In genomic region chr8:96552512-96552911, GRCm38 (mm10) we compare ENCODE assay signal across 19 mouse cellular contexts.
DNase-seq lines count a peak whose midpoint lies in the region; ATAC-seq lines count a peak whose summit lies in the region.
"Had no signal": no experiment of that assay in that cellular context is flagged by ENCODE, and none has a peak within 500 bp of the region (broad histone marks: within the 10 kb centered on the region; RNA-seq: fewer than 3 reads in every experiment).

No protein-coding gene starts in this region.

- H3K4me1 ChIP-seq in forebrain, embryonic 11.5 days (replicated peaks; ENCODE audit: control insufficient read depth, insufficient read depth, low read length) = no peaks in the 10 kb centered on the region
- H3K4me1 ChIP-seq: embryonic facial prominence, embryonic 13.5 days; forebrain, embryonic 13.5 days had no signal

- DNase-seq in CD4-positive, CD25-positive, alpha-beta regulatory T cell, adult 2 months (ENCODE audit: low read depth, low spot score) = peak; percentile 7
- peak; percentile 76 for DNase-seq in 416B (ENCODE audit: low read depth)
- DNase-seq in naive thymus-derived CD4-positive, alpha-beta T cell, adult 2 months (ENCODE audit: low read depth) = peak; percentile 30
- DNase-seq in forebrain, embryonic 11.5 days (ENCODE audit: low spot score) = no peak
- no peak for DNase-seq in kidney, adult 9 months
- DNase-seq: adrenal gland, postnatal 10 days; cerebellum, adult 11 months; cerebellum, adult 8-10 months; cerebellum, postnatal 14 days; forebrain, postnatal 0 days; gastrocnemius, postnatal 14 days had no signal

- no peaks in the 10 kb centered on the region for H3K36me3 ChIP-seq in forebrain, embryonic 11.5 days (ENCODE audit: control insufficient read depth, insufficient read depth, low read length)
- H3K36me3 ChIP-seq: embryonic facial prominence, embryonic 13.5 days; G1E; heart, embryonic 12.5 days had no signal

- no peak for ATAC-seq in CD4-positive, CD25-positive, alpha-beta regulatory T cell, adult 4 months
- peak; percentile 87 to 96 for ATAC-seq in hematopoietic stem cell, adult 5-6 weeks (replicated peaks in 1 of 2; ENCODE audit: insufficient read depth in 1 of 2, low FRiP score in 2 of 2, low TSS enrichment in 1 of 2, low read depth in 1 of 2, poor library complexity in 2 of 2, severe bottlenecking in 2 of 2)
- ATAC-seq in forebrain, embryonic 11.5 days (replicated peaks; ENCODE audit: low FRiP score) = no peak
- ATAC-seq: forebrain, embryonic 13.5 days; forebrain, postnatal 0 days; hindbrain, embryonic 16.5 days; inflammation-experienced regulatory T-cells, adult 6 months had no signal

- H3K9me3 ChIP-seq in forebrain, embryonic 11.5 days (ENCODE audit: control insufficient read depth, low read length) = no peaks in the 10 kb centered on the region
- H3K9me3 ChIP-seq: embryonic facial prominence, embryonic 13.5 days; forebrain, embryonic 13.5 days; heart, embryonic 12.5 days had no signal

- 86% methylated on average over 10 of the region's 10 CpGs for WGBS in forebrain, embryonic 11.5 days

- H3K4me3 ChIP-seq in forebrain, embryonic 11.5 days (ENCODE audit: low read depth, low read length) = no peak overlapping the region
- H3K4me3 ChIP-seq: embryonic facial prominence, embryonic 13.5 days; forebrain, embryonic 13.5 days; heart, embryonic 12.5 days had no signal

- H3K4me2 ChIP-seq in forebrain, embryonic 11.5 days (ENCODE audit: low read depth, low read length, severe bottlenecking) = no peak overlapping the region
- H3K4me2 ChIP-seq: embryonic facial prominence, embryonic 13.5 days; forebrain, embryonic 13.5 days; heart, embryonic 12.5 days had no signal

- no peak overlapping the region for H3K9ac ChIP-seq in forebrain, embryonic 11.5 days (ENCODE audit: low read length)
- H3K9ac ChIP-seq: embryonic facial prominence, embryonic 13.5 days; forebrain, embryonic 13.5 days; forebrain, postnatal 0 days; heart, embryonic 12.5 days had no signal

- H3K27ac ChIP-seq in forebrain, embryonic 11.5 days (ENCODE audit: low read depth, low read length) = no peak overlapping the region
- H3K27ac ChIP-seq: embryonic facial prominence, embryonic 13.5 days; forebrain, embryonic 13.5 days had no signal

- H3K27me3 ChIP-seq in forebrain, embryonic 11.5 days (ENCODE audit: control insufficient read depth, insufficient read depth, low read length) = no peaks in the 10 kb centered on the region
- H3K27me3 ChIP-seq: embryonic facial prominence, embryonic 13.5 days; forebrain, embryonic 13.5 days; heart, embryonic 12.5 days had no signal

Comparison
In these comparisons a context has a peak if more than half of its experiments do, and no peak if none do; other contexts are left out.
1. DNase-seq: peak in CD4-positive, CD25-positive, alpha-beta regulatory T cell, adult 2 months (single experiment), 416B (single experiment) and naive thymus-derived CD4-positive, alpha-beta T cell, adult 2 months (single experiment); none in forebrain, embryonic 11.5 days (single experiment) and kidney, adult 9 months (single experiment).
2. ATAC-seq: peak in hematopoietic stem cell, adult 5-6 weeks (2 of 2); none in CD4-positive, CD25-positive, alpha-beta regulatory T cell, adult 4 months (single experiment) and forebrain, embryonic 11.5 days (single experiment).